In the genomic region with DNA sequence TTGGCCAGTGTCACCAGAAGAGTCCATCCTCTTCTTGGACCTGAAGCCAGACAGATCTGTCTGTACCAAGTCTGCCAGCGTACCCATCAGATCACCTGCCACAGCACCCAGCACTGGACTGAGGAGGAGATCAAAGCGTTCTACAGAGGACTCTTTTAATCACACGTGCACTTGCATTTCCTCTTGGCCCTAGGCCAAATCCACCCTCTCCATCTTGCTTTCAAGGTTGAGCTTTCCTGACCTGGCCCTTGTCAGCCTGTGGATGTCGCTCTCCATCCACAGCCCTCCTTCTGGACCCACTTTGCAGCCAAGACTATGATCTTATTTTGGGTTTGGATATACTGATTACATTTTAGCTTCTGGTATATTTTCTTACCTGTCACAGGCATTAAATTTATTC, we compare ENCODE assay signal across 10 mouse cellular contexts.
DNase-seq lines count a peak whose midpoint lies in the region; ATAC-seq and TF ChIP-seq lines count a peak whose summit lies in the region.
"Had no signal": no experiment of that assay in that cellular context is flagged by ENCODE, and none has a peak within 500 bp of the region (broad histone marks: within the 10 kb centered on the region; RNA-seq: fewer than 3 reads in every experiment).

No protein-coding gene starts in this region.

- no peak for ATAC-seq in hindbrain, postnatal 0 days

- no peak overlapping the region for H3K27ac ChIP-seq in hindbrain, postnatal 0 days
- H3K27ac ChIP-seq: hindbrain, embryonic 10.5 days had no signal

- peak; percentile 31 for DNase-seq in embryo, embryonic 11.5 days (ENCODE audit: low read depth, low spot score)
- no peak for DNase-seq in embryo, embryonic 10 days (ENCODE audit: low spot score)
- DNase-seq in 416B (ENCODE audit: low read depth) = peak; percentile 20
- peak; percentile 84 for DNase-seq in cerebellum, adult 11-12 months
- peak; percentile 17 for DNase-seq in kidney, postnatal 14 days
- DNase-seq in hindbrain, postnatal 0 days (ENCODE audit: low spot score) = no peak
- no peak for DNase-seq in frontal cortex, postnatal 14 days (ENCODE audit: low spot score in 2 of 2)
- DNase-seq in urinary bladder, postnatal 36 days (ENCODE audit: low spot score in 2 of 2) = no peak
- DNase-seq: B cell, adult 2 months had no signal

- no peak overlapping the region for H3K9ac ChIP-seq in hindbrain, postnatal 0 days (replicated peaks; ENCODE audit: low read length)

- H3K27me3 ChIP-seq in hindbrain, postnatal 0 days (ENCODE audit: insufficient read depth, low read length) = no peaks in the 10 kb centered on the region

- no peaks in the 10 kb centered on the region for H3K4me1 ChIP-seq in hindbrain, postnatal 0 days (ENCODE audit: insufficient read depth, low read length)
- H3K4me1 ChIP-seq: hindbrain, embryonic 10.5 days had no signal

- H3K4me2 ChIP-seq in hindbrain, postnatal 0 days (ENCODE audit: low read depth, low read length) = no peak overlapping the region

- no peak for TF ChIP-seq CTCF in hindbrain, postnatal 0 days (IDR thresholded peaks at IDR 0.05; ENCODE audit: low read depth)

- H3K36me3 ChIP-seq in hindbrain, postnatal 0 days (ENCODE audit: insufficient read depth, low read length) = no peaks in the 10 kb centered on the region
- H3K36me3 ChIP-seq: hindbrain, embryonic 10.5 days had no signal

- no peaks in the 10 kb centered on the region for H3K9me3 ChIP-seq in hindbrain, postnatal 0 days (ENCODE audit: low read length)
- H3K9me3 ChIP-seq: hindbrain, embryonic 10.5 days had no signal

- WGBS in hindbrain, postnatal 0 days = 55% methylated on average over 4 of the region's 4 CpGs

- H3K4me3 ChIP-seq in hindbrain, postnatal 0 days (ENCODE audit: low read length) = no peak overlapping the region
- H3K4me3 ChIP-seq: hindbrain, embryonic 10.5 days had no signal

Comparison
In these comparisons a context has a peak if more than half of its experiments do, and no peak if none do; other contexts are left out.
1. DNase-seq: peak in embryo, embryonic 11.5 days (single experiment), 416B (single experiment), cerebellum, adult 11-12 months (single experiment) and kidney, postnatal 14 days (single experiment); none in embryo, embryonic 10 days (single experiment), hindbrain, postnatal 0 days (single experiment), frontal cortex, postnatal 14 days (0 of 2) and urinary bladder, postnatal 36 days (0 of 2).